Mouse (Mus musculus) layer of hippocampus, adult 2 months (tissue): Measurements from ENCODE around the gene Fam210b. TPM values are rescaled to one million over a fixed set of nuclear protein-coding genes. Genes with fewer than 3 reads are reported as not detected.

Experiments used
- DNase-seq, 2 experiments: peaks; one replicate each; pipeline ENCODE4 v3.0.0; 2022; ENCODE audit warnings: low spot score in 2 of 2
- H3K27ac ChIP-seq: fragments of 200-600 bp; 2 replicates; pipeline ENCODE4 v1.8.1; 2022
- H3K4me3 ChIP-seq: fragments of 200-600 bp; 2 replicates; pipeline ENCODE4 v1.8.1; 2022; ENCODE audit warnings: mild to moderate bottlenecking
- CTCF ChIP-seq: fragments of 200-600 bp; conservative IDR thresholded peaks from 2 replicates; pipeline ENCODE4 v1.8.1; 2022; ENCODE audit warnings: antibody characterized with exemption, mild to moderate bottlenecking, moderate library complexity
- total RNA-seq, 2 experiments: library from RNA; stranded (reverse); gene quantifications; 2 replicates each; pipeline ENCODE4 v1.2.3; 2021

Fam210b gene
- total RNA-seq, 2 experiments from 2014 or later = 22.0 to 24.3 TPM

- DNase-seq = no peak
- no peak overlapping the region for H3K27ac ChIP-seq
- TF ChIP-seq CTCF = no peak
- no peak overlapping the region for H3K4me3 ChIP-seq
Observed at GRCm38 (mm10) chr2:172394052-172394392, 48.7 kb downstream of the Fam210b start.

- Histone ChIP-seq H3K4me3 (no peak overlapping the region), H3K27ac (no peak overlapping the region)
- TF ChIP-seq CTCF = no peak
- no peak for DNase-seq
Observed at GRCm38 (mm10) chr2:172394671-172395070, 49.3 kb downstream of the Fam210b start.

DNA sequence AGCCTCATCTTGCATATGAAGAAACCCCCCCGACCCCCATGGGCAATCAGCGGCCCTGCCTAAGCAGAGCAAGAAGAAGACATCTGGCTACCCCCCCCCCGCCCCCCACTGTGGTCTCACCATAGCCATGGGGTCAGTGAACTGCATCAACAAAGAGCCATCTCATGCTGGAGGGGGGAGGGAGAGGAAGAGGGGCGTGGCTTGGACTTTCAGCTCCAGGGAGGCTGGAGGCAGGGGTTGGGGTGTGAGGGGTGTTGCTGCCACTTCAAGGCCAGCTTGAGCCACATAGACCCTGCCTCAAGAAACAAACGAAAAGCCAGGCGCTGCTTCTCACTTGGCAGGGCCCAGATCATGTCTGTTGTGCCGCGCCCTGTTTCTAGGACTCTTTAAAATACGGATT, 50.6 kb downstream of the Fam210b start:
- no peak for TF ChIP-seq CTCF
- no peak overlapping the region for H3K27ac ChIP-seq
- DNase-seq = no peak
- H3K4me3 ChIP-seq = no peak overlapping the region

DNA sequence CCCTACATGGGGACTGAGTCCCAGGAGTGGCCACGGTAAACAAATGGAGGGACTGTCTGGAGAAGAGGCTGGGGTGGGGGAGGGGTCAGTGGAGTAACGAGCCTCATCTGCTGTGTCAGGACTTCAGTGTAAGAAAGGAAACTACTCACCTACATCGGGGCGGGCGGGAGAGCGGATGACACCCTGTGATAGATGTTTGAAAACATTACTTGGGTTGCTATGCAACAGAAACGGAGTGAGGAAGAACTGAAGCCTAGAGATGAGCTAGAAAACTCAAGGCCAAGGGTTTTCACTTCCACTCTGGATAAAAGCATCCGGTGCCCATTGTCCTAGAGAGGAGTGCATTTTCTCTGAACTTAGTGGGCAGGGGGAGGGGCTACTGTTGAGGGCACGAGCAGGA, 54.5 kb downstream of the Fam210b start:
- Histone ChIP-seq H3K4me3 (no peak overlapping the region), H3K27ac (no peak overlapping the region)
- no peak for DNase-seq
- no peak for TF ChIP-seq CTCF

DNA sequence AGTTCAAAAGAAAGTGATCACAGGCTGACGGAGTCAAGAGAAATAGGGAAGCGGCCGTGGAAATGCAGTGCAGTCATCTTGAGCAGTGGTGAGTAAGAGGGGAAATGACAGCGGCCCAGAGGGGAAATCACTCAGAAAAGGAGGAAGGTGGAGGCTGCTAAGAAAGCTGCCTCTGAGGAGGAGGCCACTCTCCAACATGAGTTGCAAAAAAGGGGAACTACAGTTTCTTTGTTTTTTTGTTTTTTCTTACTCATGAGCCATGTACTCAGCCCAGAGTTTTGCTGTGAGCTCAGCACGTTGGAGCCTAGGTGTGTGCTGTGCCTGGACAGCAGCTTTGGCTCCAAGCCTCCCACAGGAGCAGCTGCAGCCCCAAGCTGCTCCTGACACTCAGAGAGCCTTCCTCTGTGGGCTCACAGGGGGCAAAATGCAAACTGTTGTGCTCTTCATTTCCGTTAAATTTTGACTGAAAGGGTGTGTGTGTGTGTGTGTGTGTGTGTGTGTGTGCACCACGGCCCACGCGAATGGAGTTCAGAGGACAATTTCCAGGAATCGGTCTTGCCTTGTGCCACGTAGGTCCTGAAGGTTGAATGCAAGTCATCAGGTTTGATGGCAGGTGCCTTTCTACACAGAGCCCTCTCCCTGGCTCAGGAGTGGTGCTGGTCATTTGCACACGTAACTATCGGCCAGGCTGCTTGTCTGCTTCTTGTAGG, 55.9 kb downstream of the Fam210b start:
- no peak overlapping the region for H3K4me3 ChIP-seq
- TF ChIP-seq CTCF = no peak
- no peak overlapping the region for H3K27ac ChIP-seq
- no peak for DNase-seq

GRCm38 (mm10) chr2:172404239-172404638, 58.9 kb downstream of the Fam210b start:
- Histone ChIP-seq H3K27ac (no peak overlapping the region), H3K4me3 (no peak overlapping the region)
- TF ChIP-seq CTCF = no peak
- no peak for DNase-seq

DNA sequence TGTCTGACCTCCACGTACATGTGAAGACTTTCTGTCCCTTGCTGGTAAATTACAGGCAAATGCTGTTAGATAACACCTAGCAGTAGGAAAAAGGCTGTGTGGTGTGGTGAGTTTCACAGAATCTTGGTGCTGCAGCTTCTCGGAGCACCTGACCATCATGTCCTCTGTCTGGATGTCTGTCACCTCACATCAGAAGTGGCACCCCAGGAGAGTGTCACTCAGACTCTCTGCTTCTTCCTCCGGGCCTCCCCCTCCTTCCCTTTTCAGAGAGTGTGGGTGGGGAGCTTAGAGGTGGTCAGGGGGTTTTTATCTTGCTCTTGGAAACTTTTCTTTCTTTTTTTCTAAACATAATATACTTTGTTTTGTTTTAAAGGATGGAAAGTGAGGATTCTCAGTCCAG, 59.6 kb downstream of the Fam210b start:
- no peak for DNase-seq
- TF ChIP-seq CTCF = no peak
- H3K4me3 ChIP-seq = no peak overlapping the region
- H3K27ac ChIP-seq = no peak overlapping the region

Other genes starting within 250 kb of the Fam210b start
- not detected for gene Mc3r, start 97.1 kb upstream of the Fam210b start, total RNA-seq
- gene Aurka, start 25.0 kb downstream of the Fam210b start, total RNA-seq = 1 to 10 TPM in 1 of 2 experiments, under 1 TPM in 1; 0.86 to 1.9 TPM
- 10 to 100 TPM; 27.7 to 28.5 TPM for gene Cstf1, start 25.1 kb downstream of the Fam210b start, total RNA-seq
- gene Cass4, start 48.2 kb downstream of the Fam210b start, total RNA-seq = under 1 TPM; 0.47 to 0.61 TPM
- gene Rtf2, start 95.0 kb downstream of the Fam210b start, total RNA-seq = 10 to 100 TPM; 66.5 to 74.4 TPM
- not detected for gene Gcnt7, start 113.0 kb downstream of the Fam210b start, total RNA-seq
- not detected for gene Fam209, start 127.0 kb downstream of the Fam210b start, total RNA-seq
- gene Tfap2c, start 204.0 kb downstream of the Fam210b start, total RNA-seq = under 1 TPM; 0.20 to 0.26 TPM